Mouse (Mus musculus) liver, postnatal 0 days (tissue): Measurements from ENCODE around the gene Pdia5. TPM values are rescaled to one million over a fixed set of nuclear protein-coding genes. Genes with fewer than 3 reads are reported as not detected.

Experiments used
- ATAC-seq: fragments of 200-750 bp; cut with Nextera tagmentation; 2 replicates; pipeline ENCODE4 v1.8.0; 2017; ENCODE audit warnings: mild to moderate bottlenecking, moderate library complexity
- DNase-seq: peaks from one replicate; pipeline ENCODE4 v3.0.0-alpha.2; 2016
- H3K27ac ChIP-seq: fragments of 300-500 bp; sonication (generic); 2 replicates; pipeline ENCODE4 v1.5.1; 2014; ENCODE audit warnings: antibody characterized with exemption, moderate library complexity, mild to moderate bottlenecking, low read depth
- H3K27me3 ChIP-seq: fragments of 300-500 bp; sonication (generic); 2 replicates; pipeline ENCODE4 v1.6.1; 2014; ENCODE audit warnings: low read length, control low read depth, mixed read lengths; ENCODE audit not compliant: insufficient read depth
- H3K36me3 ChIP-seq: fragments of 300-500 bp; sonication (generic); replicated peaks from 2 replicates; pipeline ENCODE4 v1.6.1; 2014; ENCODE audit warnings: mild to moderate bottlenecking, control low read depth, low read length, moderate library complexity, mixed read lengths; ENCODE audit not compliant: insufficient read depth
- H3K4me1 ChIP-seq: fragments of 300-500 bp; sonication (generic); 2 replicates; pipeline ENCODE4 v1.6.1; 2014; ENCODE audit warnings: antibody characterized with exemption, mild to moderate bottlenecking, control low read depth; ENCODE audit not compliant: insufficient read depth
- H3K4me2 ChIP-seq: fragments of 300-500 bp; sonication (generic); 2 replicates; pipeline ENCODE4 v1.6.1; 2014; ENCODE audit warnings: low read depth, mild to moderate bottlenecking, low read length, moderate library complexity, mixed read lengths
- H3K4me3 ChIP-seq: fragments of 300-500 bp; sonication (generic); 2 replicates; pipeline ENCODE4 v1.5.1; 2014; ENCODE audit warnings: low read depth, low read length
- H3K9ac ChIP-seq: fragments of 300-500 bp; sonication (generic); replicated peaks from 2 replicates; pipeline ENCODE4 v1.6.1; 2014; ENCODE audit warnings: mild to moderate bottlenecking, moderate library complexity
- H3K9me3 ChIP-seq: fragments of 300-500 bp; sonication (generic); 2 replicates; pipeline ENCODE4 v1.6.1; 2016; ENCODE audit warnings: mild to moderate bottlenecking, control low read depth, low read length, mixed read lengths
- CTCF ChIP-seq: sonication (generic); IDR thresholded peaks from 2 replicates; pipeline ENCODE4 v1.5.1; 2016; ENCODE audit warnings: antibody characterized with exemption, low read depth
- EP300 ChIP-seq: IDR thresholded peaks from 2 replicates; pipeline ENCODE4 v1.6.1; 2016; ENCODE audit warnings: antibody characterized with exemption, low read depth, mild to moderate bottlenecking
- WGBS: fragments of 180-500 bp; shearing (Covaris S2); extraction: QIAGEN DNeasy Blood & Tissue Kit; methylation state at CpG from one replicate; pipeline ENCODE4 v1.1.7; 2014; ENCODE audit not compliant: insufficient replicate concordance; 5-methylcytosine and 5-hydroxymethylcytosine counted together
- polyA plus RNA-seq: library from polyadenylated mRNA; unstranded; fragments of >200 nt; fragmentation: Nextera tagmentation; extraction: Ambion mirVana; gene quantifications from 2 replicates; pipeline ENCODE4 v1.2.1, GENCODE M21; 2015

Gene Pdia5
- polyA plus RNA-seq, 1 experiment from 2014 or later: 58.7 TPM

DNA sequence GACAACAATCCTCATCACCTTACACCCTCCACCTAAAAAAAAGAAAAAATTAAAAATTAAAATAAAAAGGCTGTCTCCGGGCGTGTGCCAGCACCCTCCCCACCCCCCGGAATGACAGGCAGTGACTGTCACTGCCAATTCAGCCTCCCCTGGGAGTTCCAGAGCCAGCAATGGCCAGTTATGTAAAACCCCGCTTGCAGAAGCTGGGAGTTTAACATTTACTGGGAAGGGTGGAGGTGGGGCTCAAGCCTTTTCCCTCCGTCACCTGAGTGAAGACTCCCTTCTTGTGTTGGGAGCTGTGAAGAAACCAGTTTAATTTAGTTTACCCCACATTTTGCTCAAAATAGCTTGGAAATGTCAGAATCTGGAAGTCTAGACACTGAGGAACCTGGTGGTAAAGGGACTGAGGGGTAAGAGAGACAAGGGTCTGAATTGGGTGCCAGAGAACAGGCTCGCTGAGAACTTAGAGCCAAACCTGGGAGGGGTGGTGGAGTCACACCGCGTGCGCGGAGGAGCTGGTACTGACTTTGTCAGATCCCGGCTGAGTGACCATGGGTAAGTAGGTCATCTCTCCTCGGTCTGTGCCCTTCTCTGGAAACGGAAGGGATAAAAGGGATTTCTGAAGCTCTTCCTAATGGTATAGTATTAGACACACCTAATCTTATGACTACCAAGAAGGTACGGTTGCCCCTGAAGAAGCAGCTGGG is 18.0 kb downstream of the Pdia5 start:
- Histone ChIP-seq H3K4me1 (no peaks in the 10 kb centered on the region), H3K27me3 (no peaks in the 10 kb centered on the region), H3K4me2 (no peak overlapping the region), H3K9ac (no peak overlapping the region), H3K9me3 (no peaks in the 10 kb centered on the region), H3K36me3 (0 out of 2 replicates have a peak, but pooled peaks cover 2% of the 10 kb centered on the region), H3K27ac (no peak overlapping the region), H3K4me3 (no peak overlapping the region)
- TF ChIP-seq EP300: no peak
- no peak for TF ChIP-seq CTCF
- 86% methylated on average over 14 of the region's 14 CpGs for WGBS
- DNase-seq (no peak), ATAC-seq (no peak)

DNA sequence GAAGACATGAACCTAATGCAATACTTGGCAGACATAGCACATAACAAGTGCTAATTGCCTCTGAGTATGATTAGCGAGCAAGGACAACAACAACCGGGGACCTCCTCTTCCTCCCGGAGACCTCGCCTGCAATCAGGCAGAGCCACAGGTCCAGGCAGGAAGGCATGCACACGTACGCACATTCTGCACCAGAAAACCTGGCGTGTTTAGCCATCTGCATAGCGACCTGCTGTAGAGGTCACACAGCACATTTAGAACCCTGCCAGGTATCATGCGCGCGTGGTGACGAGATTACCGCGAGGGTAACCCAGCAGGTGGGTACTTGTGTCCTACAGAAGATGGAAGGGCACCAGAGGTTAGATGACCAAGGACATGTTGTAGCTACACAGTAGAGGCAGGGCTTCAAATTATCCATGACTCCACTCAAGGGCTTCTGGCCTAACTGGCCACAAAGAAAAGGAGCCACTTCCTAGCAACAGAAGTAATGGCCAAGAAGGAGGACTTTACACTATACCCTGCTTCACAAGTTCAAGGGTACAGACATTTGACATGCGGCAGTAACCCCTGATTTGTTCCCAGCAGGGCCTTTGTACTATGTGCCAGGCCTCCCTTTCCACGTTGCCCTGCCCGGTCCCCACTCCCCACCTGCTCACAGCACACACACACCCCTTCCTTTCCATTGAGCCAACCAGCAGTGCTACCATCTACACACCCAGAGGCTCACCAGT is 18.7 kb downstream of the Pdia5 start:
- DNase-seq: no peak

DNA sequence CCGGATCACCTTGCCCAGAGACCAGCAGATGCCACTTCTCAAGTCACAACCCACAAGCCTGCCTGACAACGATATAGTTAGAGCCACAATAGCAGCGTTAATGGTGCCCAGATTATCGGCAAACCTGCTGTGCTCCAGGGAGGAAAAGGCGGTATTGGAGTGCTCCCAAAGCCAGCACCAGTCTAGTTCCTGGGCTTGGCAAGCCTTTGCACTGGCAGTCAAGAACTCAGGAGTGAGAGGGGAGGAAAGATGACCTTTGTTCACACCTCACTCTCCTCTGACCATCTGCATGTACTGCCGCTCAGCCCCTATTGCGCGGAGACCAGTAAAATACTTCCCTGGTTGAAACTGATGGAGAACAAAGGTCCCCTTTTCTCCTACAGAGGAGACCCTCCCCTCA is 19.7 kb downstream of the Pdia5 start:
- Histone ChIP-seq H3K4me3 (no peak overlapping the region), H3K27me3 (no peaks in the 10 kb centered on the region), H3K9me3 (no peaks in the 10 kb centered on the region), H3K27ac (no peak overlapping the region), H3K9ac (no peak overlapping the region), H3K36me3 (0 out of 2 replicates have a peak, but pooled peaks cover 2% of the 10 kb centered on the region), H3K4me2 (no peak overlapping the region), H3K4me1 (no peaks in the 10 kb centered on the region)
- ATAC-seq (no peak), DNase-seq (no peak)
- TF ChIP-seq EP300 (no peak), CTCF (no peak)
- 71% methylated on average over 8 of the region's 8 CpGs for WGBS

More for the DNA sequence above, 18.7 kb downstream of the Pdia5 start:
- no peaks in the 10 kb centered on the region for H3K9me3 ChIP-seq
- no peak overlapping the region for H3K27ac ChIP-seq
- no peak overlapping the region for H3K4me3 ChIP-seq
- ATAC-seq: no peak
- H3K4me1 ChIP-seq: no peaks in the 10 kb centered on the region
- 0 out of 2 replicates have a peak, but pooled peaks cover 2% of the 10 kb centered on the region for H3K36me3 ChIP-seq
- 83% methylated on average over 17 of the region's 17 CpGs for WGBS
- H3K9ac ChIP-seq: no peak overlapping the region
- no peaks in the 10 kb centered on the region for H3K27me3 ChIP-seq
- H3K4me2 ChIP-seq: no peak overlapping the region
- no peak for TF ChIP-seq CTCF
- no peak for TF ChIP-seq EP300

DNA sequence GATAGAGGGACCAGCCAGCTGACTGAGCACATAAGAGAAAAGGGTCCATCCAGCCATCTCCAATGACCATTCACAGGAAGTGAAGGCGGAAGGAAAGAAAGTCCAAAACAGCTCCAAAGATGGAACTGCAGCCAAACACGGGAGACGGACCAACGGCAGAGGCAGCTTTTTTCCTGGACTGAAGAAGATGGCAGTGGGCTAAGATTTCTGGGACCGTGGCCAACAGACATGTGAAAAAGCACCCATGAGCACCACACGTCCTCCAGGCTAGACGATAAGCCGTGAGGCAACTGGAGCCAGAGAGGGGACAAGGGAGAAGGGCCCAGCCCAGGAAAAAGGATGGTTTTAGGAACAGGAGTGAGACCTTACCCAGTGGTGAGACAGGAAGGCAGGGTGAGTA is 20.6 kb downstream of the Pdia5 start:
- no peaks in the 10 kb centered on the region for H3K4me1 ChIP-seq
- H3K4me3 ChIP-seq: no peak overlapping the region
- no peak overlapping the region for H3K4me2 ChIP-seq
- H3K27ac ChIP-seq: no peak overlapping the region
- TF ChIP-seq EP300: no peak
- TF ChIP-seq CTCF: no peak
- 68% methylated on average over 8 of the region's 8 CpGs for WGBS
- H3K36me3 ChIP-seq: peaks cover 3% of the 10 kb centered on the region; the same call in 1 of the 2 replicates
- DNase-seq (no peak), ATAC-seq (no peak)
- no peak overlapping the region for H3K9ac ChIP-seq
- H3K9me3 ChIP-seq: no peaks in the 10 kb centered on the region
- H3K27me3 ChIP-seq: no peaks in the 10 kb centered on the region

DNA sequence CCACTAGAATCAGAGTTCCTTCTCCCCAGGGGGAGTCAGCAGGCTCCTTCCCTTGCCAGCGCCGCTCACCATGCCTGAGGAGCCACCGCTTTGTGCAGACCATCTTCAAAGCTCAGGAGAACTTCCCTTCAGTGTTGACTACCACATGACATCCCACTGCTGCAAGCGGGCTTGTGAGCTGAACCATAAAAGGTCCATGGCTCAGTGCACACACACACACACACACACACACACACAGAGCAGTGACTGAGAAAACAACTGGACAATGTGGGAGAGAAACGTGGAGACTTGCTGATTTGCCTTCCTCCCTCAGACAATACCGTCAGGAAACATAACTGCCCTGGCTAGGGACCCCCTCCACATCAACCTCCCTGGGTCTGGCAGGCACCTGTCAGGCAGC is 21.7 kb downstream of the Pdia5 start:
- no peak overlapping the region for H3K4me2 ChIP-seq
- no peaks in the 10 kb centered on the region for H3K9me3 ChIP-seq
- H3K9ac ChIP-seq: no peak overlapping the region
- ATAC-seq: no peak
- 52% methylated on average over 6 of the region's 6 CpGs for WGBS
- peaks cover 11% of the 10 kb centered on the region; the same call in 1 of the 2 replicates for H3K36me3 ChIP-seq
- no peak overlapping the region for H3K27ac ChIP-seq
- H3K27me3 ChIP-seq: no peaks in the 10 kb centered on the region
- H3K4me1 ChIP-seq: no peaks in the 10 kb centered on the region
- TF ChIP-seq EP300 (no peak), CTCF (no peak)
- DNase-seq: no peak
- no peak overlapping the region for H3K4me3 ChIP-seq

DNA sequence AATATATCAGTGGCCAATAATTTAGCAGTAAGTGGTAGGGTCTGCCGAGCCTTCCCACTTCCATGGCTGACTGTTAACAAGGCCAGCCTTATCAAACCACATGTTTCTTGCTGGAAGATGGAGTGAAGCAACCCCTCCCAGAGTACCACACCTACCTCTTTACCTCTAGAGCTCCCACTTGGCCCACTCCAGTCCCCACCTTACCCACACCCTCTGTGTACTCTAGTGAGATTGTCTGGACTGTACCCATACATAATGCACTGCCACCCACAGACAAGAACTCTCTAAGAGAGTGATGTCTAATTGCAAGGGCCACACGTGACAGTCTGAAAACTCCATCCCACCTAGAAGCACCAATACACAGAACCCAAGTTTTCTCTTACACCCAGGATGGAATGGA is 23.6 kb downstream of the Pdia5 start:
- Histone ChIP-seq H3K9me3 (no peaks in the 10 kb centered on the region), H3K36me3 (peaks cover 11% of the 10 kb centered on the region), H3K4me3 (no peak overlapping the region), H3K27ac (no peak overlapping the region), H3K4me1 (no peaks in the 10 kb centered on the region), H3K27me3 (no peaks in the 10 kb centered on the region), H3K9ac (no peak overlapping the region), H3K4me2 (no peak overlapping the region)
- no peak for ATAC-seq
- no peak for TF ChIP-seq EP300
- TF ChIP-seq CTCF: no peak
- no peak for DNase-seq
- 73% methylated on average over 2 of the region's 2 CpGs for WGBS
